Mouse (Mus musculus) forebrain, embryonic 10.5 days (tissue): ENCODE results near the gene Fbxl14. TPM values are rescaled to one million over a fixed set of nuclear protein-coding genes. Genes with fewer than 3 reads are reported as not detected.
A peak's percentile ranks its signal among the peaks of the same experiment; 100 is the strongest.

ENCODE experiments used
- DNase-seq: peaks from one replicate; pipeline ENCODE4 v3.0.0-alpha.2; 2017; ENCODE audit warnings: low spot score; ENCODE audit errors: extremely low spot score
- H3K27ac ChIP-seq: fragments of 300-500 bp; sonication (generic); 2 replicates; pipeline ENCODE4 v1.5.1; 2016; ENCODE audit warnings: mild to moderate bottlenecking
- H3K27me3 ChIP-seq: fragments of 300-500 bp; sonication (generic); 2 replicates; pipeline ENCODE4 v1.6.1; 2016; ENCODE audit warnings: mild to moderate bottlenecking; ENCODE audit not compliant: poor library complexity, severe bottlenecking
- H3K36me3 ChIP-seq: fragments of 300-500 bp; sonication (generic); replicated peaks from 2 replicates; pipeline ENCODE4 v1.6.1; 2016; ENCODE audit warnings: mild to moderate bottlenecking, moderate library complexity
- H3K4me1 ChIP-seq: fragments of 300-500 bp; sonication (generic); 2 replicates; pipeline ENCODE4 v1.6.1; 2016
- H3K4me3 ChIP-seq: fragments of 300-500 bp; sonication (generic); 2 replicates; pipeline ENCODE4 v1.5.1; 2016; ENCODE audit warnings: mild to moderate bottlenecking, moderate library complexity
- H3K9me3 ChIP-seq: fragments of 300-500 bp; sonication (generic); 2 replicates; pipeline ENCODE4 v1.6.1; 2016; ENCODE audit warnings: mild to moderate bottlenecking, moderate library complexity
- WGBS: fragments of 180-500 bp; shearing (Covaris S2); methylation state at CpG from one replicate; pipeline ENCODE4 v1.1.7; 2016; 5-methylcytosine and 5-hydroxymethylcytosine counted together
- polyA plus RNA-seq: library from polyadenylated mRNA; unstranded; fragments of >200 nt; fragmentation: Nextera tagmentation; extraction: Ambion mirVana; gene quantifications from 2 replicates; pipeline ENCODE4 v1.2.1, GENCODE M21; 2016

Fbxl14 gene
- polyA plus RNA-seq, 1 experiment from 2014 or later: 3.5 TPM

DNA sequence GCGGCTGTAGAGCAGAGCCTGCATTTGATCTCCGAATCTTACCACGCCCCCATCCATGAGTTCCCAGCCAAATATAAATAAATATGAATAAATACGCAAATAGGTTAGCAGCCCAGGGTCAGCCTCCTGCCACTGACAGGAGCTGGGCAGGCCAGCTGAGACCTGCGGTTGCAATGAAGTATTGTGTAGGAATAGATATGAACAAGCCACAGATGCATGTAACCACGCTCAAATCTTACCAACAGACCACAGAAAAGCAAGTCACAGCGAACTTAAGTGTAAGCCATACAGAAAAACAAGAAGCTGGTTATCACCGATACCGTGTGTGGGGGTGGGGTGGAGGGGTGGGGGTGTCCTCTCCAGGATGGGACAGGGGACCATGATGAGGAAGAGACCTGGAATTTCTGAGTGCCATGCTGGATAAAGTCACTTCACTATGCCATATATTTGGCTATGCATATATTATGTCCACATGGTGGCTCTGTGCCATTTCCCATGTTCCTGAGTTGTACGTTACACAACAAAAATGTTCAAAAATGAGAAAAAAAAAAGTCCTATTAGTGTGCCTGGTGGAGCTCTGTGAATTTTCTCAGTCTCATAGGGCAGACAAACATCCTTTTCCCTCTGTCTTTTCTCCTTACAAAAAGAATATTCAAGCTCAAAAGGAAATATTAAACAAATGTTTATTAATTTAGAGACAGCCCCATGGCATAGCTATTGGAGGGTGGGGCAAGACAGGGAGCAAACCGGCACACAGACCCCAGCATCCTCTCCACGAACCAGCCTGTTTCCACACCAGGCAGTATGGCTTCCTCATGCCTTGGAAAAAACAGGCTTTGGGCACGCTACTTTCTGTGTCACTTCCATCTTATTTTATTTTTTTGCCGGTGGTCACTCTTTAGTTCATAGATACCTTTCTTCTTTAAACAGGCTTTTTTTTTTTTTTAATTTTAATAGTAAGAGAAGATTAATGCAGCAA lies 28.2 kb upstream of the Fbxl14 start:
- DNase-seq: no peak
- H3K9me3 ChIP-seq: no peaks in the 10 kb centered on the region
- 45% methylated on average over 14 of the region's 14 CpGs for WGBS
- peak overlapping the region; percentile 53 for H3K4me3 ChIP-seq
- H3K4me1 ChIP-seq: peaks cover 65% of the 10 kb centered on the region
- H3K27ac ChIP-seq: peak overlapping the region; percentile 88
- peaks cover 9% of the 10 kb centered on the region for H3K36me3 ChIP-seq
- peaks cover 21% of the 10 kb centered on the region for H3K27me3 ChIP-seq

DNA sequence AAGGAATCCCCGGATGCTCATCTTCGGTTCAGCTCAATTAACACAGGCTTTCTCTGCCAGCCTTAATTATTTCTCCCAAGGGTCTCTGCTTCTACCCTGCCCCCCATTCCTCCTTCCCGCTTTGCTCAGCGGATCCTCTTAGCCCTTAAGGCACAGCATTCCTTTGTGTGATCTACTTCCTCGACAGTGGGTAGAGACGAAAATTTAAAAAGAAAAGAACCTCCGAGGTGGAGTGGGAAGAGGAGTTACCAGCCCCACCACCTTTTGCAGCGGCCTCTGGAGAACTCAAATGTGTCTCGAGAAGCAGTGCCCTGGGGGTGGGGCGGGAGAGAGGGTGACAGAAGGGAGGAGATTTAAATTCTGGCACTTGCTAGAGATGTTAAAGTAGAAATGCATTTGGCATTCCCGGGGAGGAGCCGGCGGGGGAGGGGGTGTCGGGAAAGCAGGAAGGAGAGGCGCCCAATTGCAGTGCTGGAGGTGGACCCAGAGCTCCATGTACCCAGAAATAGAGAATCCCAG lies 27.4 kb upstream of the Fbxl14 start:
- peak overlapping the region; percentile 53 for H3K4me3 ChIP-seq
- WGBS: under 1% methylated on average over 15 of the region's 15 CpGs
- DNase-seq: peak; percentile 67
- no peaks in the 10 kb centered on the region for H3K9me3 ChIP-seq
- 0 out of 2 replicates have a peak, but pooled peaks cover under 1% of the 10 kb centered on the region for H3K36me3 ChIP-seq
- peaks cover 21% of the 10 kb centered on the region for H3K27me3 ChIP-seq
- H3K4me1 ChIP-seq: peaks cover 65% of the 10 kb centered on the region
- H3K27ac ChIP-seq: peak overlapping the region; percentile 88

DNA sequence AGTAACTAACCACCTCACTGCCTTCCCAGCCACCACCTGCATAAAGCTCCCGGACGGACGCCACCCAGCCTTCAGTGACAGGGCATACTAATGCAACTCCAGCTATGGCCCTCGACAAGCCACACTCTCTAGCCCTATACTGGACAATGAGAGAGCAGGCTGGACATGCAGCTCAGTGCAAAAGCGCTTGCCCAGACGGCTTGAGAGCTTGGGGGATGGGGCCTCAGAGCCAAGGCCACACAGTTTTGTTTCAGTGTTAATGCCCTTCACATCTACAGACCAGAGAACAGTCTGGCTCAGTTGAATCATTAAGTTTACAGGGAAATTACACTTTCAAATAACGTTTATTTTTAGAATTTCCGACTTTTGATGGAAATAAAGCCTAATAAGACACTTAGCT lies 21.3 kb upstream of the Fbxl14 start:
- Histone ChIP-seq H3K4me1 (peaks cover 19% of the 10 kb centered on the region), H3K9me3 (no peaks in the 10 kb centered on the region), H3K4me3 (no peak overlapping the region), H3K27ac (no peak overlapping the region), H3K36me3 (peaks cover 2% of the 10 kb centered on the region; the same call in 1 of the 2 replicates), H3K27me3 (no peaks in the 10 kb centered on the region)
- DNase-seq: no peak
- 72% methylated on average over 8 of the region's 8 CpGs for WGBS

DNA sequence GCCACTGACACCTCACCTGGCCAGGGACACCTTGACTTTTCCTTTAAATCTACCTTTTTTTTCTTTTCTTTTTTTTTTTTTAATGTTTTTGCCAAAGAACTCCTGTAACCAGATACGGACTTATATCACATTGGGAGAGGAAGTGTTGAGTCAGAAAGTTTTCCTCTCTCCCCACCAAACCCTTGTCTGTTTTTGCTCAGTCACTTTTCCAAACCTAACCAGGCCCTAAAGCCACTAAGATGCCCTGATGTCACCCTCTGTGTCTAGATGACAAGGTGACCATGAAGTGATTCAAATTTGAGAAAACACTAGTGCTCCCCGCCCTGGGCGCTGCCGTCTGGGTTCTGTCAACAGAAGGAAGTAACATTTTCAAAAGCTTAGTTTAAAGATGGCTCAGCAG lies 20.4 kb upstream of the Fbxl14 start:
- DNase-seq: no peak
- Histone ChIP-seq H3K27ac (no peak overlapping the region), H3K4me1 (peaks cover 18% of the 10 kb centered on the region), H3K9me3 (no peaks in the 10 kb centered on the region), H3K27me3 (no peaks in the 10 kb centered on the region), H3K36me3 (peaks cover 2% of the 10 kb centered on the region; the same call in 1 of the 2 replicates), H3K4me3 (no peak overlapping the region)
- WGBS: 88% methylated on average over 4 of the region's 4 CpGs

DNA sequence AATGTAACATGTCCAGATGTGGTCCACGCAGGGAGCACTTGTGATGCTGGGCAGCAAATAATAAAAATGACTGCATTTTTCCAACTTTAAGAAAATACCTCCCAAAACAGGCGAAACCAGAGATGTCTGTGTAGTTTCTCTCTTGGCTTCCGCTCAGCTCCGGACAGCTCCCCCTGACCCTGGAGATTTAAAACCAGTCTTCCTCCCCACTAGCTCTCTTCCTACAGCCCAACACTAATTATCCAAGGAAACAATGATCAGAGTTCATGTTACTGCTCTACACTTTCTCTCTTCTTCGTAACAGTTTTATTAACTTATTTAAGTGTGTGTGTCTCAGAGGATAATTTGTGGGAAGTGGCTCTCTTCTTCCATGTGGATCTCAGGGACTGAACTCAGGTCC lies 19.1 kb upstream of the Fbxl14 start:
- Histone ChIP-seq H3K36me3 (peaks cover 2% of the 10 kb centered on the region; the same call in 1 of the 2 replicates), H3K27ac (no peak overlapping the region), H3K9me3 (no peaks in the 10 kb centered on the region), H3K4me1 (peaks cover 11% of the 10 kb centered on the region), H3K4me3 (no peak overlapping the region), H3K27me3 (no peaks in the 10 kb centered on the region)
- no peak for DNase-seq
- WGBS: 90% methylated on average over 5 of the region's 5 CpGs

DNA sequence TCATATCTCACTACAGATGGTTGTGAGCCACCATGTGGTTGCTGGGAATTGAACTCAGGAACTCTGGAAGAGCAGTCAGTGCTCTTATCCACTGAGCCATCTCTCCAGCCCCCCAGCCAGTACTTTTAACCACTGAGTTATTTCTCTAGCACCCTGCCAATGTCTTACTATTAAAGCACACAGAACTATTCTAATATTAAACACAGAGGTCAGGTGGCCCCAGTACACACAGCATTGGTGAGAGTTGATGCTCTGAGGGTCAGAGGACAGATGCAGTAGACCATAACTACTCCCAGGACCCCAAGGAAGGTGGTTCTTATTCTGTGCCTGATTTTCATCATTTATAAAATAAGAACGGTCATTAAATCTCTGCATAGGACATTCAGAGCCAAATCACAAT lies 13.3 kb upstream of the Fbxl14 start:
- peaks cover 19% of the 10 kb centered on the region for H3K4me1 ChIP-seq
- 93% methylated on average over 1 of the region's 1 CpGs for WGBS
- H3K4me3 ChIP-seq: no peak overlapping the region
- H3K27ac ChIP-seq: no peak overlapping the region
- H3K27me3 ChIP-seq: no peaks in the 10 kb centered on the region
- H3K36me3 ChIP-seq: peaks cover 2% of the 10 kb centered on the region; the same call in 1 of the 2 replicates
- no peaks in the 10 kb centered on the region for H3K9me3 ChIP-seq
- DNase-seq: no peak

DNA sequence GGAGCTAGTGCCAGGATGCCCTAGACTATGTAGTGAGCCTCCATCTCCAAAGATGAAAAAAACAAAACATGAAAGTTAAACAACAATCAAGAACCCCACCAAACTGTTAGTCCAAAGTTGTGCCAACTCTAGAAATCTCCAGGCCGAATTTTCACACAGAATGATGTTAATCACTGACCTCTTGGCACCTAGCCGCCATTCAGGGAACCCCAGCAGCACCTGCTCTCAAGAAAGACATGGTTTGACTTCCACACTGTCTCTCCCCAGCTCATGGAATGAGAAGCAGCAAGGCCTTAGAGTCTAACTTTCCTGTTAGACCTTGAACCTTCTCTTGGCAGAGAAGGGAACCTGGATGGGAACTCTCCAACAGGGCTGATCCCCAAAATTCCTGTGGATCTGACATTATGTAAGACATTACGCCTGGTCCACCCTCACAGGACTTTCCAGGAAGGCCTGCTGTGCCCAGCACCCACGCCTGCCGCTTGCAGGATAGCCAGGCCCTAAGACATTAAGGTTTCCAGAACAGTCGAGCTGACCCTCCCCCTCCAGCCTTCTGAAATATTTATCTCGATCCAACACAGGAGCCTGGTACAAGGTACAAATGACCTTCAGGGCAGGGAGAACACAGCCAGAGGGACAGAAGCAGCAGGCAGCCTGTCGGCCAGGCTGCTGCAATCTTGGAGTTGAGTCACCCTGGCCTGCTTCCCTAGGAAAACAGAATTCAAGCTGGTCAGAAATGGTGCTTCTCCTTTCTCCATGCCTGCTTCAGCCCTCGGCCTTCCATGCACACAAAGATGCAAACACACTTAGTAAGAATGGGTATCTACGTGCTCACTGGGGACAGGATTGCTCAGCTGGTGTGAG lies 12.3 kb upstream of the Fbxl14 start:
- no peak for DNase-seq
- Histone ChIP-seq H3K4me1 (peaks cover 19% of the 10 kb centered on the region), H3K4me3 (no peak overlapping the region), H3K27me3 (no peaks in the 10 kb centered on the region), H3K27ac (peak overlapping the region; percentile 51; the same call in 1 of the 2 replicates), H3K36me3 (peaks cover 2% of the 10 kb centered on the region; the same call in 1 of the 2 replicates), H3K9me3 (no peaks in the 10 kb centered on the region)
- WGBS: 84% methylated on average over 10 of the region's 10 CpGs

DNA sequence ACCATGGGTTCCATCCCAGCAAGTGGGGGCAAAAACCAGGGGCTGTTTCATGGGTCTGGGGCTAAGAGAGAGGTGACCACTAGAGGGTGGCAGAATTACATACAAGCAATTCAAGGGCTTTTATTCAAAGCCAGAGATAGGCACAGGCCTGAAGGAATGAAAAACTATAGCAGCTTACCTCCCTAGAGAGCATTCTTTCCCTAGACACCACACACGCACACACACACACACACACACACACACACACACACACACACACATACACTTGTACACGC lies 11.7 kb upstream of the Fbxl14 start:
- DNase-seq: no peak
- no peak overlapping the region for H3K4me3 ChIP-seq
- no peaks in the 10 kb centered on the region for H3K27me3 ChIP-seq
- H3K36me3 ChIP-seq: peaks cover 2% of the 10 kb centered on the region; the same call in 1 of the 2 replicates
- peaks cover 19% of the 10 kb centered on the region for H3K4me1 ChIP-seq
- no peaks in the 10 kb centered on the region for H3K9me3 ChIP-seq
- H3K27ac ChIP-seq: peak overlapping the region; percentile 51; the same call in 1 of the 2 replicates
- WGBS: 87% methylated on average over 2 of the region's 2 CpGs

DNA sequence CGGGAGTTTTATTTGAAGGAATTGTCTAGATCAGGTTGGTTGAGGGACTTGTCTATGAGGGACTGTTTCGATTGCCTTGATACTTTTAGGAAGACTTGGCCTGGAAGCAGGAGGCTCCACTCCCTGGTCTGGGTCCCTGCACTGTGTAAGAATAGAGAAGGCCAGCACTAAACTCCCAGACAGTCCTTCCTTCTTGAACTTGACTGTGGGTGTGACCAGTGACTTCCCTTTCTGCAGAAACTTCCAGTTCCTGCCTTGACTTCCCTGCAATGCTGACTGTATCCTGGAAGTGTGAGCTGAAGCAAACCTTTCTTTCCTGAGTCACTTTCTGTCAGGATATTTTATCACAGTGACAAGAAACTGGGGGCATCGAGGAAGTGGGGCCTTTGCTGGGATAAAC lies 8.7 kb upstream of the Fbxl14 start:
- 94% methylated on average over 3 of the region's 3 CpGs for WGBS
- Histone ChIP-seq H3K9me3 (no peaks in the 10 kb centered on the region), H3K4me3 (no peak overlapping the region), H3K4me1 (peaks cover 19% of the 10 kb centered on the region), H3K27ac (0 out of 2 replicates have a peak overlapping the region, but pooled peaks have one; percentile 20), H3K27me3 (no peaks in the 10 kb centered on the region), H3K36me3 (no peaks in the 10 kb centered on the region)
- no peak for DNase-seq

DNA sequence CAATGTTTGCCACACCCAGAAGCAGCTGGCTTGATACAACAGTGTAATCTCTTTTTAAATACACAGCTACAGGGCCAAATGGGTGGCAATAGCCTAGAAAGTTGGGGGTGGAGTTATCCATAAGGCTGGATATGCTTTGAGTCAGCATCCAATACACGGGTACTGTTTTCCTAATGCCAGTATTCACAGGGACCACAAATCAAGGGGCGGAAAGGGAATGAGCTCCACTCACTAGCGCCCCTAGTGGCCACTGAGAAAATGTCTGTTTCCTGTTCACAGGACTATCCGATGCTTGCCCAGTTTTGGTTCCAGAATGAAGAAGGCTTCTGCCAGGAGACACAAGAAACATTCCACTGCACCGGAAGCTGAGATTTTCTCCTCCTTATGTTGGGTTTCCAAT lies 7.3 kb upstream of the Fbxl14 start:
- H3K4me1 ChIP-seq: peaks cover 19% of the 10 kb centered on the region
- no peak overlapping the region for H3K4me3 ChIP-seq
- WGBS: 34% methylated on average over 5 of the region's 5 CpGs

DNA sequence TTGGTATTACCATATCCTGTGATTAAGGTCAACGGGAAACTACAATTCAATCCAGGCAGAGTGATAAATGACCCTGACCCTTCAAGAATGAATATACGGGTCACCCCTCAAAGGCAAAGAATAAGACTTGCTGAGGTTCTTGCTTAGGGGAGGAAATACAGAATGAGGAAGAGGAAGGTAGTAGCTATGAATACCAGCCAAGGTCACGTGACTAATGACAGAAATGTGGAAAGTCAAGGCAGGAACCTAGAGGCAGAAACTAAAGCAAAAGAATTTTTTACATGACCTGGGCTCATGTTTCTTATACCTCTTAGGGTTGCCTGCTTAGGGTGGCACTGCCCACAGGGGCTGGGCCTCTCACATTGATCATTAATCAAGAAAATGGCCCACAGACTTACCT lies 6.8 kb upstream of the Fbxl14 start:
- no peaks in the 10 kb centered on the region for H3K27me3 ChIP-seq
- H3K4me1 ChIP-seq: peaks cover 16% of the 10 kb centered on the region
- H3K27ac ChIP-seq: no peak overlapping the region
- H3K9me3 ChIP-seq: no peaks in the 10 kb centered on the region
- DNase-seq: no peak
- H3K4me3 ChIP-seq: no peak overlapping the region
- H3K36me3 ChIP-seq: no peaks in the 10 kb centered on the region
- WGBS: 88% methylated on average over 3 of the region's 3 CpGs

More for the DNA sequence above, 7.3 kb upstream of the Fbxl14 start:
- Histone ChIP-seq H3K27me3 (no peaks in the 10 kb centered on the region), H3K9me3 (no peaks in the 10 kb centered on the region), H3K36me3 (no peaks in the 10 kb centered on the region), H3K27ac (no peak overlapping the region)
- DNase-seq: peak; percentile 57

DNA sequence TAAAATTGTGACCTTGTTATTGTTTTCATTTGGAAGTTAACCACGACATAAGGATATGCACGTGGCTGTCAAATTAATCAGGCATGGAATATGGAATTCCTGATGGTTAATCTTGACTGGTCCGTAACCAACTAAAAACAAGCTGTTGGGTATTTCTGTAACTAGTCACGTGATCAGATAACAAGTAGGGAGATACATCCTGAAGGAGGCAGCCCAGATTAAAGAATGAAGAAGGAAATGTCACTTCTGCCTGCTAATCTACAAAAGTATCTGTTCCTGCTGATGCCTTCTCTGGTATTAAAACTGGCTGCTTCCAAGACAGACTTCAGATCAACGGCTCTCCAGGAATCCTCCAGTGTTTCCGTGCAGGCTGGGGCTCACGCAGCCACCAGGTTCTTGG lies 6.0 kb upstream of the Fbxl14 start:
- Histone ChIP-seq H3K4me1 (peaks cover 17% of the 10 kb centered on the region), H3K27me3 (no peaks in the 10 kb centered on the region), H3K27ac (no peak overlapping the region), H3K9me3 (no peaks in the 10 kb centered on the region), H3K36me3 (no peaks in the 10 kb centered on the region), H3K4me3 (no peak overlapping the region)
- no peak for DNase-seq
- WGBS: 88% methylated on average over 7 of the region's 7 CpGs
